Comparison of ENCODE assay signal across 9 mouse cellular contexts in the genomic region with DNA sequence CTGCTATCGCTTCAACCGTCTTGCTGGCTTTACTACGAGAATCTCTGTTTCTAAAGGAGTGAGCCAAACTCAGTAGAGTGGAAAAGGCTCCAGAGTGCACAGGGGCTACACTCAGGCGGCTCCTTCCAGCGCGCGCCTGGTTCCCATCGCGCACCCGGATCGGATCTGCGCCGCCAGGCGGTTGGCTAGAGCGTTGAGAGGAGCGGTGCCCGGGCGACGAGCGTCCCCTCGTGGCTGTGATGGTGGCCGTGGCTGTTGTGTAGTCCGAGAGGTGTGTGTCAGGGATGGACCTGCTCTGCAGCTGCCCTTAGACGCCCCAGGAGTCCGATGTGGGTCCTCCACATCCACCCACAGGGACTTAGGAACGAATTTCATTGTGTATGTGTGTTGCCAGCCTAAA. TPM values are rescaled to one million over a fixed set of nuclear protein-coding genes. Genes with fewer than 3 reads are reported as not detected.
DNase-seq lines count a peak whose midpoint lies in the region; ATAC-seq and TF ChIP-seq lines count a peak whose summit lies in the region.
"Had no signal": no experiment of that assay in that cellular context is flagged by ENCODE, and none has a peak within 500 bp of the region (broad histone marks: within the 10 kb centered on the region; RNA-seq: fewer than 3 reads in every experiment).

A gene (plus strand): TSS at position 173 of the 400 bp plus-strand sequence.

- peaks cover 2% of the 10 kb centered on the region; the same call in 1 of the 2 replicates for H3K4me1 ChIP-seq in embryonic fibroblast, embryonic 13.5 days (ENCODE audit: control insufficient read depth, insufficient read depth, low read length)
- peaks cover 12% of the 10 kb centered on the region for H3K4me1 ChIP-seq in heart, embryonic 10.5 days
- peaks cover 13% of the 10 kb centered on the region for H3K4me1 ChIP-seq in midbrain, embryonic 10.5 days

- peak; percentile 6 for DNase-seq in c-Kit-positive CD71-positive TER-119-negative erythroid progenitor cells, embryonic 14.5 days (ENCODE audit: low read depth)
- peak; percentile 81 for DNase-seq in heart, embryonic 10.5 days (ENCODE audit: low spot score)
- peak; percentile 78 to 93 for DNase-seq in kidney, adult 8-10 months
- peak; percentile 87 for DNase-seq in left cerebral cortex, postnatal 4 days
- DNase-seq in midbrain, embryonic 10.5 days (ENCODE audit: low spot score) = peak; percentile 84
- peak; percentile 34 for DNase-seq in skeletal muscle tissue, adult 2 months (ENCODE audit: low read depth, low spot score)

- 5% methylated on average over 26 of the region's 26 CpGs for WGBS in heart, embryonic 10.5 days
- 4% methylated on average over 26 of the region's 26 CpGs for WGBS in midbrain, embryonic 10.5 days

- TF ChIP-seq CTCF in embryonic fibroblast, embryonic 13.5 days (IDR thresholded peaks at IDR 0.05; ENCODE audit: borderline replicate concordance, insufficient read depth, low read length) = peak; percentile 96

- no peak for TF ChIP-seq POLR2A in embryonic fibroblast, embryonic 13.5 days (IDR thresholded peaks at IDR 0.05; ENCODE audit: low read depth, low read length)

- H3K4me3 ChIP-seq in embryonic fibroblast, embryonic 13.5 days (ENCODE audit: insufficient read depth, low read length) = no peak within 1 kb of the TSS
- no peak within 1 kb of the TSS for H3K4me3 ChIP-seq in heart, embryonic 10.5 days
- no peak within 1 kb of the TSS for H3K4me3 ChIP-seq in midbrain, embryonic 10.5 days

- H3K36me3 ChIP-seq in heart, embryonic 10.5 days = no peaks in the 10 kb centered on the region
- H3K36me3 ChIP-seq in midbrain, embryonic 10.5 days = no peaks in the 10 kb centered on the region

- no peak within 1 kb of the TSS for H3K27ac ChIP-seq in embryonic fibroblast, embryonic 13.5 days (ENCODE audit: insufficient read depth, low read length)
- H3K27ac ChIP-seq in heart, embryonic 10.5 days = no peak within 1 kb of the TSS
- H3K27ac ChIP-seq in midbrain, embryonic 10.5 days (replicated peaks) = no peak within 1 kb of the TSS

- no peaks in the 10 kb centered on the region for H3K9me3 ChIP-seq in heart, embryonic 10.5 days
- no peaks in the 10 kb centered on the region for H3K9me3 ChIP-seq in midbrain, embryonic 10.5 days (replicated peaks)

- no peak for ATAC-seq in erythroblast, adult 5-6 weeks (replicated peaks; ENCODE audit: low FRiP score, poor library complexity, severe bottlenecking)

- peaks cover 45% of the 10 kb centered on the region for H3K27me3 ChIP-seq in heart, embryonic 10.5 days (ENCODE audit: insufficient read depth, poor library complexity, severe bottlenecking)
- peaks cover 42% of the 10 kb centered on the region for H3K27me3 ChIP-seq in midbrain, embryonic 10.5 days (ENCODE audit: low read depth, poor library complexity, severe bottlenecking)

- intact Hi-C loops in left cerebral cortex, postnatal 4 days (cut with DNase I) = loop anchor here (5.0 to 10.0 kb wide), 2 partner anchors 76 to 359 kb away; no protein-coding TSS in a partner anchor

RNA-seq across cellular contexts. Expression of the gene that starts here (rescaled TPM):
- not detected in 2 replicates for polyA plus RNA-seq in embryonic fibroblast, embryonic 13.5 days (2011; ENCODE audit: insufficient read length, low read depth, missing spikeins)
- 0.15 TPM in 1 of 2 replicates, not detected in the other for polyA plus RNA-seq in heart, embryonic 10.5 days (2016; fragmentation: Nextera tagmentation; extraction: Ambion mirVana)
- total RNA-seq in left cerebral cortex, postnatal 4 days (2021) = not detected
- polyA plus RNA-seq in midbrain, embryonic 10.5 days (2016; fragmentation: Nextera tagmentation; extraction: Ambion mirVana) = not detected in 2 replicates
- total RNA-seq in erythroblast, adult 5-6 weeks (2015; ENCODE audit: low replicate concordance) = not detected in 2 replicates
- not detected in 2 replicates for total RNA-seq in erythroblast, adult 5-6 weeks (2017; ENCODE audit: low replicate concordance)
- total RNA-seq: neutrophil, adult 5-6 weeks had no signal

Comparison
In these comparisons a context has a peak if more than half of its experiments do, and no peak if none do; other contexts are left out.
1. Peak in DNase-seq in heart, embryonic 10.5 days; RNA of the gene not detected or under 1 TPM.
2. Peak in DNase-seq in left cerebral cortex, postnatal 4 days; RNA of the gene not detected or under 1 TPM.
3. Peak in DNase-seq in midbrain, embryonic 10.5 days; RNA of the gene not detected or under 1 TPM.
4. DNase-seq: peak in every context shown above with its lines; median percentile 87 in left cerebral cortex, postnatal 4 days; 86 in kidney, adult 8-10 months; 84 in midbrain, embryonic 10.5 days; 81 in heart, embryonic 10.5 days; 34 in skeletal muscle tissue, adult 2 months; 6 in c-Kit-positive CD71-positive TER-119-negative erythroid progenitor cells, embryonic 14.5 days.